Mouse (Mus musculus) Muller cell, postnatal 12 days (primary cell): ENCODE measurements around the gene Slc4a4.
"Not testable (repeated sequence)": the region's sequence is repeated elsewhere in the genome, so short reads cannot be mapped to it uniquely, and the experiment has no call there.

Experiments
- DNase-seq: peaks from one replicate; pipeline ENCODE4 v3.0.0-alpha.2; 2015; ENCODE audit errors: inconsistent ontology term

Slc4a4 gene

GRCm38 (mm10) chr5:89071957-89072356 is 185.3 kb downstream of the Slc4a4 start:
- no peak for DNase-seq

DNA sequence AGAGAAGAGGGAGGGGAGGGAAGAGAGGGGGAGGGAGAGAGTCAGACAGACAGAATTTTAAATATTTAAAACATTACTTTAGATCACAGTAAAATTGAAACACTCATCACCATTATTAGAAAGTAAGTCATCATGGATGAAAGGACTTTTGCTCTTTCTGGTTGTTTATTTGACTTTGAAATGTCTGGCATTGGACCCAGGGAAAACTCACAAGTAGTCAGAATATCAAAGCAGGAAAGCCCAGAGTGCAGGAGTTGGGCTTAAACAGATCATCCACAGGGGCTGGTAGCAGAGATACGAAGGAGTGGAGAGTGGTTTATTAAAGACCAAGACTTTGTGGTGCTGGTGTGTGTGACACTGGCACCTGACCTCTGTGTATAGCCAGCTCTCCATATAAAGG is 191.1 kb downstream of the Slc4a4 start:
- no peak for DNase-seq

- no peak for DNase-seq
These were observed 196.9 kb downstream of the Slc4a4 start for GRCm38 (mm10) chr5:89083476-89083875.

DNA sequence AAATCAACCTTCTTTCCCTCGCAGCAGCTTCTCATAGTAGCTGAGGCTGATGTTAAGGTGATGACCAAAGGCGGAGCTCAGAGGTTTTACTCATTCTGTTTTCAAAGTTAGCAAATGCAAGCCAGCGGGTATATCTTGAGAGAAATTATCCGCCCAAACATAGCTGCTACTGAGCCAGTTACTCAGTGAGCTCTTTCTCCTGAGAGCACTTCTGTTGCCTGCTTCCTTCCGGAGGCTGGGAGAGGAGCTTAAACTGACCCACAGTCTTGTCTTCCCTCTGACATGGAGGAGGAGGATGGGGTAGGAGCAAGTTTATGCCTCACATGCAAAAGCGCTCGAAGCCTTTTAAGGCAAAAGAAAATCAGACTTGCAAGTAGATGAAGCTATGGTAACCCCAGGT is 201.3 kb downstream of the Slc4a4 start:
- no peak for DNase-seq

DNA sequence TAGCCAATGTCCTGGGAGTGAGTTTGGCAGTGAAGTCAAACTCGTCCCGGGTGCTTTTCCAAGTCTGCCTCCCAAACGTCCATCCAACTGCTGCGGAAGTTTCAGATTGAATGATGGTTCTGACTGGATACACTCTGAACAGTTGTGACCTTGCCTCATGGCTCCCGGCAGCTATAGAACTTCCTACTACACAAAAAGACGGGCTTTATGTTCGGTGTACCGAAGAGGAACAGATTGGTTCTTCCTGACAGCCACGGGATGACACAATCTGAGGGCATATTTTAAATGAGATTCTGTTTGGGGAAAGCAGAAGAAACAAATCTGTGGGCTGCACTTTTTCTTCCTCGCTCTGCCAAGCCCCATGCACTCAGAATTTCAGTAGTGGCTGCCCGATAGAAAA is 201.8 kb downstream of the Slc4a4 start:
- no peak for DNase-seq

GRCm38 (mm10) chr5:89090131-89090530 is 203.5 kb downstream of the Slc4a4 start:
- DNase-seq = no peak

GRCm38 (mm10) chr5:89096371-89096770 is 209.8 kb downstream of the Slc4a4 start:
- no peak for DNase-seq

DNA sequence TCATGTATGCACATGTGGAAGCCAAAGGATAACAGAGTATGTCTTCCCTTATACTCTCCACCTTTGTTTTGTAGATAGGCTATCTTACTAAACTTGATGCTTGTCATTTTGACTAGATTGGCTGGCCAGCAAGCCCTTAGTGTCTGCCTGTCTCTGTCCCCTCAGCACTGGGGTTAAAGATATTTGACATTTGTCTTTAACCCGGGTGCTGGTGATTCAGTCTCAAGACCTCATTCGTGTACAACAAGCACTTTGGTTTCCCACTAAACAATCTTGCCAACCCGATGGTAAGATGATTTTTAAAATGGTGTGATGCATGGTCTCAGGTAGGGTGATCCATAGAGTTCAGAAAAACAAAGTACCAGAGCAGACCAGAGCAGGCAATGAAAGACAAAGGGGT is 210.7 kb downstream of the Slc4a4 start:
- no peak for DNase-seq

GRCm38 (mm10) chr5:89098121-89098520 is 211.5 kb downstream of the Slc4a4 start:
- no peak for DNase-seq

GRCm38 (mm10) chr5:89099886-89100285 is 213.3 kb downstream of the Slc4a4 start:
- DNase-seq = no peak

GRCm38 (mm10) chr5:89102560-89102959 is 215.9 kb downstream of the Slc4a4 start:
- no peak for DNase-seq

DNA sequence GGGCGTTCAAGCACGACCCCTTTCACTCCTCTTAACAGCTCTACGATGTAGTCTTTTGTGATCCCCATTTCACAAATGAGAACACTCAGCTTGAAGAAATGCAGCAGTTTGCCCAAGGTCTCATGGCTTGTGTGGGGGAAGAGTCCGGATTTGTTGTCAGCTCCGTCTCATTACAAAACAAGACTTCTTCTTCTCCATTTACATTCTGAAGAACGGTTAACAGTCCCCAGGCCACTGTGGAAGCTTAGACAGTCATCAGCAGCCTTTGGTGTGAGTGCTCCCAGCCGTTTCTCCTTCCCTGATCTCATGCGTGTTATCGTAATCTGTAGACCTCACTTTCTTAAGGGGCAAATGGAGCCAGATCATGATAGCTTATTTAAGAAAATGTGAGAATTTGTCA is 218.7 kb downstream of the Slc4a4 start:
- no peak for DNase-seq

DNA sequence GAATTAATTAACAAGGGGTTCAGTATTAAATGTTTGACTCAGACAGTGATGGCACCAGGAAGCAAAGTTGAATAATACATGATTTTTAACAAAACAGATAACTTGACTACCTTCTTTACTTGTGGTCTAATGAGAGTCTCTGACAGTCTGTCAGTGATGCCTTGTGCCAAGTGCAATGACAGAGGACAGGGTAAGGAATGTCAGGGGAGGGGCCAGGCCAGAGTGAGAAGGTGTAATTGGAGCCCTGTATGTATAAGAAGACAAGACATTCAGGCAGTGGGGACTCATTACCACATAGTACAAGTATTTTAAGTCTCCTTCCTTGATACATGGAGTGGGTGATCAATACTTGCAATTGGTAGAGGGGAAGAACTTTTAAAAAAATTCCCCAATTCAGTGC is 219.6 kb downstream of the Slc4a4 start:
- no peak for DNase-seq

DNA sequence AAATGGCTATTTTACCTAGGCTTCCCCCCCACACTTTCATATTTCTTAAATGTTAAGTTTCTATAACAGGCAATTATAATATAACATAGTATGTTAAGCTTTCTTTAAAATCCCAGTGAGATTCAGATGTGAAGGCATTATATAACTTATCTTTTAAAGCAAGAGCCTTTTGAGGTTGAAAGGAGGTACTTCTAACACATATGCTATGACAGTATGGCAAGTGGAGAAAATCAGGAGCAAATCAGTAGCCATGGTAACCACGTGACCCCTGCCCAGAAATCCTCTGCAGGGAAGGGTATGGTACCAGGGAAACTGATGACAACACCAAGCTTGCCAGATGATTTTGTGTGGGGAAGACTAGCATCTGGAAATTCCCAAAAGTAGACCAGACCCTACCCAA is 222.2 kb downstream of the Slc4a4 start:
- DNase-seq = no peak

- no peak for DNase-seq
These were observed 223.2 kb downstream of the Slc4a4 start for GRCm38 (mm10) chr5:89109832-89110231.

- DNase-seq = not testable (repeated sequence)
These were observed 225.4 kb downstream of the Slc4a4 start for GRCm38 (mm10) chr5:89111987-89112386.

GRCm38 (mm10) chr5:89120881-89121280 is 234.3 kb downstream of the Slc4a4 start:
- DNase-seq = no peak

- no peak for DNase-seq
These were observed 236.8 kb downstream of the Slc4a4 start for GRCm38 (mm10) chr5:89123270-89123903.

DNA sequence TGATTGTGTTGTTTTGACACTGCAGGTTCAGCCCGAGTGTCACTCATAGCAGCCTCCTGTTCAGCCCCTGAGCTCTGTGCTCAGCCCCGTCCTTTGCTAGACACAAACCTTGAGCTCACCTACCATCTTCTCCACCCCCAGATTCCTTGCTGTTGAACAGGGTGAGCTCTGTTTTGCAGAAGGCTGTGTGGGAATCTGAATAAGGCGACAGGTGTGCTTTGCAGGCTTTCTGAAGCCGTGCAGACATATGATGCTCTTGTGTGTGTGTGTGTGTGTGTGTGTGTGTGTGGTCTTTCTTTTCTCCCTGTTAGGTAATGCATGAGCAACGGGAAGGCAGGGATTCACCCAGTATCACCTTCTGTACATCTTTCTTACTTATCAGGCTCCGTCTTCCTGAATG is 241.6 kb downstream of the Slc4a4 start:
- DNase-seq = no peak

DNA sequence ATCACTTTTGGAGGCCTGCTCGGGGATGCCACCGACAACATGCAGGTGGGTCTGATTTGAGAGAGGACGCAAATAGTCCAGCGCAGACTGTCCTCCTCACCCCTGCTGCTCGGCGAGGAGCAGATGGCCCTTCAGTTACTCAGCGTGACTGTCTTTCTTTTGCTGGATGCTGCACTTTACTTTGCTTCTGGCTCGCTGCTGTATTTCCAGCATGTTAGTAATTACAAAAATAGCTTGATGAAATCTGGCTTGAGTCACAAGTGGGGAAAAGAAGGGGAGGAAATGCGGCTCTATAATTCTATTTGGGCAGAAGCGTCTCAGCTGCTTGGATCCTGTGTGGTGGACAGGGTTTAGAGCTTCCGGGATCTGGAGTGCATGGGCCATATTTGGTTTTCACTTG is 249.2 kb downstream of the Slc4a4 start:
- no peak for DNase-seq

DNA sequence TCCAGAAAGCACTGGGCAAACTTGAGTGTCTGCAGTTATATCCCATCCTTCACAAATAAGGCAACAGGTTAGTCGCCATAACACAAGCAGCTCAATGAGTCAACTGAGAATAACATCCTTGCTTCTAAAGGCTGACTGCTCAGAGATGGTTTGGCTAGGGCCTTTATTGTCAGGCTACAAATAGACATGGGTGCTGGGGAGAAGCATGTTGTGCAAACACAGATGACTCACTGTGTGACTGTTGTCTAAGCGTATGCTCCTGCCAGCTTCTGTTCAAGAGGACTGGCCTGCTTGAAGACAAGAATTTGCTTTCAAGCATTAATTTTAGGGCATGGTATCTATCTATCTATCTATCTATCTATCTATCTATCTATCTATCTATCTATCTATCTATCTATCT is 253.5 kb downstream of the Slc4a4 start:
- DNase-seq = peak; percentile 26

DNA sequence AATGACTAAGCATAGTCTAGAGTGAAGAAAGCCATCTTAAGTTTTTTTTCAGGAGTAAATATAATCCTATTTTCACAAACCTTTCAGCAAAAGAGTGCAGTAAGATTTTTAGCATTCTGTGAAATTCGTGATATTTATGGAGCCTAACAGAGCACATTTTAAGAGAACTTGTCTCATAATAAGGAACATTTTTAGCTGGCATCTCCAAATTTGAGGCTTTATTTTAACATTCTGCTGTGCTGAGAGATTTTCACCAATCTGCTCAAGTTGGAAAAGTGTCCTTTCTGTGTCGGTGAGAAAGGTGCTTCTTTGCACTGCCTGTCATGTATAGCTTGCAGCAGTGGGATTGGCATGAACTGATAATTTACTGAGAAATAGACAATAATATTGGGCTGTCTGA is 255.1 kb downstream of the Slc4a4 start:
- no peak for DNase-seq

- DNase-seq = no peak
These were observed 259.7 kb downstream of the Slc4a4 start for GRCm38 (mm10) chr5:89146276-89146675.

DNA sequence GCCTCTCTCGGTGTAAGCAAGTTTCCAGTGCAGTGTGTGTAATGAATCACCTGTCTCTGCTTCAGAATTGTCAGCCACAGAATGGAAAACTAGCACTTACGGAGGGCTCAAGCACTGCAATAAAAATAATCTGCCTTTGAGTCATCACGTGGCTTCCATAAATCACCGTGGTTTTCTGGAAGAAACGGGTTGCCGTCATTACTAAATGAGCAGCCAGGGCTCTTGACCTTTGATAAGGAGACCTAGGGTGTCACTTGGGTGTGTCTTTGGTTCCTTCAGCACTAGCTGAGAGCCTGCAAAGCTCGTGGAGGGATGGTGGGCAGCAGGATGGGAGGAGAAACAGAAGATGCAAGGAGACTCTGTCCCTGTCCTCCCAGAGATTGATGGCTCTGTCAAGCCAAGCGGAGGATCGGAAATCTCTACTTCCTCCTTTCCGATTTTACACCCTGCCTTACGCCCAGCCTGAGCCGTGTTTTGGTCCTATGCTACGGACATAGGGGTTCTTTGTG is 260.7 kb downstream of the Slc4a4 start:
- DNase-seq = no peak
